Mouse (Mus musculus) intestine, embryonic 15.5 days (tissue): ENCODE measurements around the gene Slc35b1. TPM values are rescaled to one million over a fixed set of nuclear protein-coding genes. Genes with fewer than 3 reads are reported as not detected.
"Not testable (repeated sequence)": the region's sequence is repeated elsewhere in the genome, so short reads cannot be mapped to it uniquely, and the experiment has no call there.

ENCODE experiments used
- ATAC-seq: fragments of 200-750 bp; cut with Nextera tagmentation; 2 replicates; pipeline ENCODE4 v1.8.0; 2017; ENCODE audit warnings: moderate TSS enrichment, moderate library complexity
- H3K27ac ChIP-seq: fragments of 300-500 bp; sonication (generic); 2 replicates; pipeline ENCODE4 v1.5.1; 2015; ENCODE audit warnings: mild to moderate bottlenecking, inconsistent platforms
- H3K27me3 ChIP-seq: fragments of 300-500 bp; sonication (generic); replicated peaks from 2 replicates; pipeline ENCODE4 v1.6.1; 2015; ENCODE audit warnings: inconsistent platforms
- H3K36me3 ChIP-seq: fragments of 300-500 bp; sonication (generic); 2 replicates; pipeline ENCODE4 v1.6.1; 2015; ENCODE audit warnings: inconsistent platforms
- H3K4me1 ChIP-seq: fragments of 300-500 bp; sonication (generic); replicated peaks from 2 replicates; pipeline ENCODE4 v1.6.1; 2015; ENCODE audit warnings: inconsistent platforms
- H3K4me2 ChIP-seq: fragments of 300-500 bp; sonication (generic); replicated peaks from 2 replicates; pipeline ENCODE4 v1.6.1; 2015; ENCODE audit warnings: mild to moderate bottlenecking, inconsistent platforms
- H3K4me3 ChIP-seq: fragments of 300-500 bp; sonication (generic); replicated peaks from 2 replicates; pipeline ENCODE4 v1.5.1; 2015; ENCODE audit warnings: inconsistent platforms
- H3K9ac ChIP-seq: fragments of 300-500 bp; sonication (generic); 2 replicates; pipeline ENCODE4 v1.6.1; 2015; ENCODE audit warnings: inconsistent platforms
- H3K9me3 ChIP-seq: fragments of 300-500 bp; sonication (generic); 2 replicates; pipeline ENCODE4 v1.6.1; 2016; ENCODE audit warnings: inconsistent platforms
- WGBS: fragments of 180-500 bp; shearing (Covaris S2); methylation state at CpG from one replicate; pipeline ENCODE4 v1.1.7; 2015; 5-methylcytosine and 5-hydroxymethylcytosine counted together
- polyA plus RNA-seq: library from polyadenylated mRNA; unstranded; fragments of >200 nt; fragmentation: Nextera tagmentation; extraction: Ambion mirVana; gene quantifications from 2 replicates; pipeline ENCODE4 v1.2.1, GENCODE M21; 2015

Slc35b1 gene
- polyA plus RNA-seq, 1 experiment from 2014 or later: 103 TPM

DNA sequence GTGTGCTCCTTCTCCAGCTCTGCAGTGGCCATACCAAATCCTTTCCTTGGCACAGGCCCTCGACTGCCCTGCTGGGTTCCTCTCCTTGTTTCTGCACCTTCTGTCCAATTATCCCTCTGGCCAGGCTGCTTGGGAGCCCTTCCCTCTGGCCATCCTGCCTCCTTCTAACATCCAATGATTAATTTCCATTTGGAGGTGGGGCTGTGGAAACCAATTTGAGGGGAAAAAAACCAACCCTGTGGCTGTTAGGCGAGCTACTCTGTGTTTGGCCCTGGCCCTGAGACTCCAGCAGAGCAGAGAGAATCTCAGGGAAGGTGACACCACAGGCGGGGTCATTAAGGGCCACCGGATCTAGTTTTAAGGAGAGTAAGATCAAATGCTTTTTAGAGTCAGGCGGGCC is 17.7 kb downstream of the Slc35b1 start:
- H3K36me3 ChIP-seq: no peaks in the 10 kb centered on the region
- no peak overlapping the region for H3K27ac ChIP-seq
- no peak for ATAC-seq
- H3K4me1 ChIP-seq: no peaks in the 10 kb centered on the region; the same call in 1 of the 2 replicates
- H3K9ac ChIP-seq: no peak overlapping the region
- H3K9me3 ChIP-seq: no peaks in the 10 kb centered on the region
- H3K4me3 ChIP-seq: no peak overlapping the region
- 26% methylated on average over 5 of the region's 5 CpGs for WGBS
- H3K27me3 ChIP-seq: peaks cover 5% of the 10 kb centered on the region; the same call in 1 of the 2 replicates
- no peak overlapping the region for H3K4me2 ChIP-seq

DNA sequence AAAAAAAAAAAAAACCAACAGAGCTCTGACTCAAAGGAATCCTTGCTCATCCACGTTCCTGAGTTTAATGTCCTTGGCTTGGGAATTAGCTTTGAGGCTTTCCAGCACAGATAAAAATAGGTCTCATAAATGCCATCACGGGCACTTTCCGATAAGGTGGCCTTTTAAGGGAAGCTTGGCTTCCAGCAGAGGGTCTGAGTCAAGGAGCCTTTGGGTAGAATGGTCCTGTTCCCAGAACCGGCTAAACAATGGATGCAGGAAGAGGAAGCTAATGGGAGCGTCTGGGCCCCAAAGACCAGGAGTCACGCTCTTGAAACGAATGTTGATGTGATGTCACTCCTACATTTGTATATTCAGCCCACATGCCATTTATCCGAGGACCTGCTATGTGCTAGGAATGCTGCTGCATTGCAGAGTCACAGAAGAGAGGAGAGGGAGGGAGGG is 18.2 kb downstream of the Slc35b1 start:
- H3K36me3 ChIP-seq: no peaks in the 10 kb centered on the region
- WGBS: 26% methylated on average over 8 of the region's 8 CpGs
- no peak overlapping the region for H3K9ac ChIP-seq
- no peaks in the 10 kb centered on the region for H3K9me3 ChIP-seq
- H3K4me2 ChIP-seq: no peak overlapping the region
- H3K27me3 ChIP-seq: peaks cover 5% of the 10 kb centered on the region; the same call in 1 of the 2 replicates
- no peak overlapping the region for H3K27ac ChIP-seq
- no peak for ATAC-seq
- H3K4me1 ChIP-seq: no peaks in the 10 kb centered on the region; the same call in 1 of the 2 replicates
- H3K4me3 ChIP-seq: no peak overlapping the region

DNA sequence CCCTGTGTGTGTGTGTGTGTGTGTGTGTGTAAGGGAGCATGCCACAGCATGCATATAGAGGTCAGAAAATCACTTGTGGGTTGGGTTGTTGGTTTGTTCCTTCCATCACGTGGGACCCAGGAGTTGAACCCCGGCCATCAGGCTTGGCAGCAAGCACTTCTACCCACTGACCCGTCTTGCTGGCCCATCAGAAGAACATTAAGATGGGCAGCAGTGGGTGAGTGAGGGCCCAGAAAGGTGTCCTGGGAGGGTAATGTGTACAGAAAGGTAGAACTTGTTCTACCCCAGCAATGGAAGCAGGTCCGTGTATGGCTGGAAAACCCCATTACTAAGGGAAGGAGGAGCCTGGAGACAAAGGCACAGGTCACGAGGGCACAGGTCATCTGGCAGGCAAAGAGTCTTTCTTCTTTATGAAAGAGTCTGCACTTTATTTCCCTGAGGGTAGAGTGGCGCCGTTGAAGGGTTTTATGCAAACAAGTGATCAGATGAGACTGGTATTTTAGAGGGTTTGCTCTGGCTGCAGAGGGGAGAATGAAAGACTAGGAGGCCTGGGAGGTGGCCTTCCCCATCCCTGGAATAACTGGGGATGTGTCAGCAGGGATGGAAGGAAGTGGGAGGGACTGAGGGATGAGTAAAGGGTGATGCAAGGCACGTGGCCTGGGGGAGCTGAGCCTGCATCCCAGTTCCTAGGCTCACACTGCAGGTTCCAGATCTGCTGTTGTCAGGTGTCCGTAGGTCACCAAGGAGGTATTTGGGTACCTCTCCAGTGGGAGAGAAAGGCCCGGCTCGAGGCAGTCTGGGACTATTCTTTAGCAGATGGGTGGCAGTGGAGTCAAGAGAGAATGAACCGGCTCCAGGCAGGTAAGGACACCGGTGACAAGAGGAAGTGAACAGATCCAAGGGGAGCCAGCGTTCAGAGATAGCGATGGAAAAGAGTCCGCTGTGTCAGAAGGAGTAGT is 19.2 kb downstream of the Slc35b1 start:
- H3K4me2 ChIP-seq: no peak overlapping the region
- H3K27ac ChIP-seq: no peak overlapping the region; the same call in 1 of the 2 replicates
- WGBS: 75% methylated on average over 16 of the region's 16 CpGs
- H3K9me3 ChIP-seq: no peaks in the 10 kb centered on the region
- no peak overlapping the region for H3K4me3 ChIP-seq
- no peak for ATAC-seq
- H3K4me1 ChIP-seq: no peaks in the 10 kb centered on the region; the same call in 1 of the 2 replicates
- H3K9ac ChIP-seq: no peak overlapping the region
- no peaks in the 10 kb centered on the region for H3K36me3 ChIP-seq
- H3K27me3 ChIP-seq: peaks cover 5% of the 10 kb centered on the region; the same call in 1 of the 2 replicates

DNA sequence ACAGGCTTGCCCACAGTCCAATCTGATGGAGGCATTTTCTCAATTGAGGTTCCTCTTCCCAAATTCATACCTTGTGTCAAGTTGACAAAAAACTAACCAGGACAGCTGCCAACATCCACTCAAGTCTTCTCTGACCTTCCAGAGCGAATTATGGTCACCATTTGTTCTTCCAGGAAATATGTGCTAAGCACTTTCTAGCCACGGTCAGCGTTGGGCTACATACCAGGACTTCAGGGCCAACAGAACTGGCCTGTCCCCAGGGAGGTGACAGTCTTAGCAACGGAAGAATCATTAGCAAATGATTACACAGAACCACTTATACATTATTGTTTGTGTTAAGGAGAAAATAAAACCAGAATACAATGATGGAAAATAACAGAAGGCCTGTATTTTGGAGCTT is 21.3 kb downstream of the Slc35b1 start:
- 74% methylated on average over 4 of the region's 4 CpGs for WGBS
- no peak overlapping the region for H3K27ac ChIP-seq

DNA sequence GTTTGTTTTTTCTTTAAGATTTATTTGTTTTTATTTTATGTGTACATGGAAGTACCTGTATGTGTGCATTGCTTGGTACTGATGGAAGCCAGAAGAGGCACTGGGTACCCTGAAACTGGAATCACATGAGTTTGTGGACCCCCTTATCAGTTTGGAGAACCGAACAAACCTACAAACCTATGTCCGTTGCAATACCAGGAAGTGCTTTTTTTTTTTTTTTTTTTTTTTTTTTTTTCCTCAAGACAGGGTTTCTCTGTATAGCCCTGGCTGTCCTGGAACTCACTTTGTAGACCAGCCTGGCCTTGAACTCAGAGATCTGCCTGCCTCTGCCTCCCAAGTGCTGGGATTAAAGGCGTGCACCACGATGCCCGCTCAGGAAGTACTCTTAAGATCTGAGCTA is 21.9 kb downstream of the Slc35b1 start:
- 81% methylated on average over 5 of the region's 5 CpGs for WGBS
- not testable (repeated sequence) for H3K27me3 ChIP-seq, H3K9me3 ChIP-seq, ATAC-seq, H3K36me3 ChIP-seq, H3K4me1 ChIP-seq, H3K9ac ChIP-seq, H3K4me3 ChIP-seq, H3K27ac ChIP-seq, H3K4me2 ChIP-seq

More for the DNA sequence above, 21.3 kb downstream of the Slc35b1 start:
- Histone ChIP-seq H3K4me2 (no peak overlapping the region), H3K9me3 (no peaks in the 10 kb centered on the region), H3K9ac (no peak overlapping the region), H3K27me3 (no peaks in the 10 kb centered on the region), H3K36me3 (no peaks in the 10 kb centered on the region), H3K4me1 (no peaks in the 10 kb centered on the region; the same call in 1 of the 2 replicates), H3K4me3 (no peak overlapping the region)
- ATAC-seq: no peak

DNA sequence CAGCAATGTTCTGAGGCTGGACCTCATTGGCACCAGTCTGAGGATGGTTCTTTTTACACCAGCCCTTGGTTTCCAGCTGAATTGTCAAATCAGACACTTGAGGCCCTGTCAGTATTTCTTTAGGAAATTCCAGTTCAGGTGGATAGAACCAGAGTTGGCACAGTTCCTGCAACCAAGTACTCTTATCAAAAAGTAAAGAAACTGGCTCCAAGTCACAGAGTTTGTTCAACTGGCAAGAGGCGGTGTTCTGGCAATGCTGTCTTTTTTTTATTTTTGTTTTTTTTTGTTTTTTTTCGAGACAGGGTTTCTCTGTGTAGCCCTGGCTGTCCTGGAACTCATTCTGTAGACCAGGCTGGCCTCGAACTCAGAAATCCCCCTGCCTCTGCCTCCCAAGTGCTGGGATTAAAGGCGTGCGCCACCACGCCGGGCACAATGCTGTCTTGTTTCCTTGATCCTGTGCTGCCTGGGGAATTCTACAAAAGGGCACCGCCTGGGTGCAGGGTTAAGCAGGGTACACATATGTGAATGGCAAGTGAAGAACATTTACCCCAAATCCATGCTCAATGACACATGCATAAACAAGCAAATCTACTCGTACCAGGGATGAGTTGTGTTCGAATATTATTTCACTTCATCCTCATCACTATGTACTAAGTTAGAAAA is 25.1 kb downstream of the Slc35b1 start:
- no peak overlapping the region for H3K9ac ChIP-seq
- H3K36me3 ChIP-seq: no peaks in the 10 kb centered on the region
- H3K27me3 ChIP-seq: no peaks in the 10 kb centered on the region
- H3K9me3 ChIP-seq: no peaks in the 10 kb centered on the region
- ATAC-seq: no peak
- no peaks in the 10 kb centered on the region for H3K4me1 ChIP-seq
- H3K4me3 ChIP-seq: no peak overlapping the region
- no peak overlapping the region for H3K27ac ChIP-seq
- 84% methylated on average over 10 of the region's 10 CpGs for WGBS
- H3K4me2 ChIP-seq: no peak overlapping the region

DNA sequence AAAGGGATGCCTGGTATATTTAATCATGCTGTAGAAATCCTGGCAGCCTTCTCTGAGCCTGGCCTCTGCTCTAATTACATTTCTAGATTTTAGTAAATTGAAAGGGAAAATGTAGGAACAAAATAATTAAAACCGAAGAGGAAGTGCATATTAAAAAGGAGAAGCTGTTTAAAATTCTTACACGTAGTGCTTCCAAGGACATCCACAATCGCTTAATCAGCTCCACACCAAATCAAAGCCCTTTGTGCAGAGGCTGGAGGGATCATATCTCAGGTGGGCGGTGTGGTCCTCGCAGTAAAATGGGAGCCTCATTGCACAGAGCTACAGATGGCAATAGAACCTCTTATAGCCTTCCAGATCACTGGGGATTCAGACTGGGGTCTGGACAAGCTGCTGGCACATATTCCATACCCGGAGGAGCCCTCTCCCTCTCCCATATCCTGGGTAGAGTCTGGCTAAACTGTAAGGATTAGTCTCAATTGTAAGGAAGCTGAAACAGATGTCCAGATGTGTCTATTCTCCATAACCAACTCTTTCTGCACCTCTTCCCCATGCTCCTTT is 27.0 kb downstream of the Slc35b1 start:
- Histone ChIP-seq H3K4me3 (no peak overlapping the region), H3K27me3 (no peaks in the 10 kb centered on the region), H3K27ac (no peak overlapping the region), H3K9me3 (no peaks in the 10 kb centered on the region), H3K9ac (no peak overlapping the region), H3K4me1 (peaks cover 8% of the 10 kb centered on the region), H3K4me2 (no peak overlapping the region), H3K36me3 (no peaks in the 10 kb centered on the region)
- WGBS: 72% methylated on average over 6 of the region's 6 CpGs
- ATAC-seq: no peak

DNA sequence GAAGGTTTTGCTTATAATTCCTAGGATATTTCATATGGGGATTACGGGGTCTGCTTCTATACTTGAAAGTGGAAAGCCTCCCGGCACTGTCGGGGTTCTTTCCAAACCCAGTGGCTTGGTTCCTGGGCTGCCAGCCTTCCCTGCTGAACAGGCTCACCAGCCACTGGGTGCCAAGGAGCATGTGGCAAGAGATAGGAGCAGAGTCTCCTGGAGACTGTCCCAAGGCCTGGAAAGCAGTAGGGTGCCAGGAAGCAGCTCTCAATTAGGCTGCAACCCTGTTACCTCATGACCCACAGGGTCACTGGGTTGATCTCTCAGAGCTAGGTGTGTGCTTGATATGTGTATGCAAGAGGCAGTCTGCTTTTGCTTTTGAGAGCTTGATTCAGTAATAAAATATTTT is 28.1 kb downstream of the Slc35b1 start:
- Histone ChIP-seq H3K4me1 (peaks cover 8% of the 10 kb centered on the region), H3K4me2 (no peak overlapping the region), H3K9me3 (no peaks in the 10 kb centered on the region), H3K9ac (no peak overlapping the region), H3K36me3 (no peaks in the 10 kb centered on the region), H3K27ac (no peak overlapping the region), H3K27me3 (no peaks in the 10 kb centered on the region), H3K4me3 (no peak overlapping the region)
- ATAC-seq: no peak
- WGBS: 88% methylated on average over 3 of the region's 3 CpGs

DNA sequence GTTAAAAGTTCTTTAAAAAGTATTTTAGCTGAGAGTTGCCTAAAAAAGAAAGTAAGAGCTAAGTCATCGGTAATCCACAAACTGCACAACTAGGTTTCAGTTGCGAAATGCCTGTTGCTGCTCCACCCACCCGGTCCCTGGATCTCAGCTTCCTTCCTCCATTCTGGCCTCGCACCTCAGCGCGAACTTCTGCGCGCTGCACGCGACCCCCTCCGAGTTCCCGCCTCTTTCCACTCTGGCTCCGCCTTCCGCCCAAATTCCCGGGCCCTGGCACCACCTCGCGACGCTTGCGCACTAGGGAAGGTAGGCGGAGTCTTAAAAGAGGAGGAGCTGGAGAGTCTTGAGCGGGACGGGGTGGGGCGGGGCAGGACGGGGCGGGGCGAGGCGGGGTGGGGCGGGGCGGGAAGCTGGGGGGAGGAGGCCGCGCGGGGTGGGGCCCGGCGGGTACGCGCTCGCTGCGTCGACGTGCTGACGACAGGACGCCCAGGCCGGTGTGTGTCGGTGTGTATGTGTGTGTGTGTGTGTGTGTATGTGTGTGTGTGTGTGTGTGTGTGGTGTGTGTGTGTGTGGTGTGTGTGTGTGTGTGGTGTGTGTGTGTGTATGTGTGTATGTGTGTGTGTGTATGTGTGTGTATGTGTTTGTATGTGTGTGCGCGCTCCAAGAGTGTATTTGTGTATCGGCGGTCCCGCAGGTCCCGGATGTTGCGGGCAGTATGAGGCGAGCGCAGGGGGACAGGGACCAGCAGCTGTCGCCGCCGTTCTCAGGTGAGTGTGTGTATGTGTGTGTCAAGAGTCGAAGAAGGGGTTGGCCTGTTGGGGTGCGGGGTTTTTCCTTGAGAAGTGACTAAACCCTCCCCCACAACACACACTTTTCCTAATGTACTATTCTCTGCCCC is 29.4 kb downstream of the Slc35b1 start, which contains the start of gene Spop:
TSS of gene Spop (plus strand) at position 440 of the 895 bp plus-strand sequence.
- H3K9ac ChIP-seq: peak within 1 kb of the TSS; percentile 59
- peak; percentile 93 for ATAC-seq
- peaks cover 8% of the 10 kb centered on the region for H3K4me1 ChIP-seq
- H3K27me3 ChIP-seq: no peaks in the 10 kb centered on the region
- H3K36me3 ChIP-seq: no peaks in the 10 kb centered on the region
- peak within 1 kb of the TSS; percentile 61 for H3K4me3 ChIP-seq
- no peaks in the 10 kb centered on the region for H3K9me3 ChIP-seq
- 2% methylated on average over 58 of the region's 58 CpGs for WGBS
- H3K27ac ChIP-seq: peak within 1 kb of the TSS; percentile 79
- H3K4me2 ChIP-seq: peak within 1 kb of the TSS; percentile 54

DNA sequence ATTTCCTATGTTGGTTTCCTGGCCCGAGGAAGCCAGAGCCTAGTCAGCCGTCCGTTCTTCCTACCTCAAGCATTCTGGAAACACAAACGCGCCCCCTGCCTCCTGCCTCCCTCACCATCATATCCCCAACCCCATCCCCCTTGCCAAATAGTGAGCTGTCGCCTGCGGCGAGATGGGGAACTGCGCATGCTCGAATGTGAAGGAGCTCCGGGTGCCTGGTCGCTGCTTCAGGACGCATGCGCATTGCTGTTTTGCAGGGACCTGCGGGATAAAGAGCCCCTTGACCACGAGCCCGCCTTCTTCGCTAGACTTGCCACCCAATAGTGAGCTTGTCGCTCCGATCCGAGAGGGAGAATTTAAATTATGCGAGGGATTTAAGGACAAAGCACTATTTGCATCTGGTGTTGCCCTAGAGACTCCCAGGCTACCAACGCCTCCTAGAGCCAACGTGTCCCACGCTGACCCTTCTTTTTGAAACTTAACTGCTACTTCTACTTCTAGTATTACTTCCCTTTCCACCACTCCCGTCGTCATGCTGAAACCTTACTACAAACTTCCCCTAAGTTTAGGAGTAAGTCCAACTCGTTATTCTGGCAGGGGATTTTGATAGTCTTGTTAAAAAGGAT is 30.2 kb downstream of the Slc35b1 start:
- peak overlapping the region; percentile 59 for H3K9ac ChIP-seq
- no peaks in the 10 kb centered on the region for H3K36me3 ChIP-seq
- WGBS: under 1% methylated on average over 28 of the region's 28 CpGs
- H3K4me3 ChIP-seq: peak overlapping the region; percentile 61
- H3K4me2 ChIP-seq: peak overlapping the region; percentile 54
- H3K27me3 ChIP-seq: no peaks in the 10 kb centered on the region
- no peaks in the 10 kb centered on the region for H3K9me3 ChIP-seq
- H3K4me1 ChIP-seq: peaks cover 8% of the 10 kb centered on the region
- peak; percentile 87 for ATAC-seq
- H3K27ac ChIP-seq: peak overlapping the region; percentile 79

DNA sequence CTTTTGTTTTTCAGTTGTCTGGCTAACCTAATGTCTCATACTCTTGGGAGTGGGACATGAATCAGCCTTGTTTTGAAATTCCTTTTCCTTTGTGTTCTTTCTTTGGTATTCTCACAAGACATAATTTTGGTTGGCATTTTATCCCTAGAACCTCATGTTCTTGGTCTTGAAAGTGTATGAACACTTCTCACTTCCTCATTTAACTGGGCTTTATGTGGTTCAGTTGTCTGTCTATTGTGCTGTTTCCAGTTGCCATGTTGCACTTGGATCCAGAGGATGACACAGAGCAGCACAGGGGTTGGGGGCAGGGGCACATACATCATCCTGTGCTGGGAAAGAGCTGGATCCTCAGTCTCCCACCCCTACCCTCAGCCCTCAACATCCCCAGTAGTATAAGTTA is 31.4 kb downstream of the Slc35b1 start:
- H3K9ac ChIP-seq: no peak overlapping the region
- H3K27me3 ChIP-seq: no peaks in the 10 kb centered on the region
- H3K36me3 ChIP-seq: no peaks in the 10 kb centered on the region
- H3K4me2 ChIP-seq: peak overlapping the region; percentile 54
- H3K9me3 ChIP-seq: no peaks in the 10 kb centered on the region
- no peak overlapping the region for H3K27ac ChIP-seq
- no peak overlapping the region for H3K4me3 ChIP-seq
- ATAC-seq: no peak
- H3K4me1 ChIP-seq: peaks cover 8% of the 10 kb centered on the region
